Mouse (Mus musculus): Measurements from ENCODE around the gene Ankrd33. TPM values are rescaled to one million over a fixed set of nuclear protein-coding genes. Genes with fewer than 3 reads are reported as not detected.

The Ankrd33 gene
- polyA plus RNA-seq, 1 experiment from 2014 or later: not detected

DNA sequence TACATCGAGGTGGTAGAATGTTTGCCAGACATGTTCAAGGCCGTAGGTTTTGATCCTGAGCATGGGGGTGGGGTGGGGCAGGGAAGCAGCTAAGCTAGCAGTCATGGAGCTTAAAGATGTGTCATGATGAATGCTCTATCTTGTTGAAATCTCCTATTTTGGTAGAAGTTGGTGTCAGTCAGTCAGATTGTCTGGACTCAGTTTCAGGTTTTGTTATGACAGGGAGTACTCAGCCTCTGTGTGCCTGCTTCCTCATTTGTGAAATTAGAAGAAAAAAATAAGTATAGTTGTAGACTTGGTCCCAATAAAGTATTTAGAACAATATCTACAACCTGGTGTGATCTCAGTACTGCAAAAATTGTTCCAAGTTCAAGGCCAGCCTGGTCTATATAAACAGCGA is 23.1 kb downstream of the Ankrd33 start:
- POLR2A ChIA-PET: no interaction called here
- in situ Hi-C loops (cut with MboI; ENCODE audit: low pct_unique_long_range_greater_than_20kb): no loop called here
- H3K27me3 ChIP-seq: no peaks in the 10 kb centered on the region
- no peak for ATAC-seq
- no peak for TF ChIP-seq CTCF (IDR thresholded peaks at IDR 0.05)
- CTCF ChIA-PET: no interaction called here
- no peak for DNase-seq (ENCODE audit: low read depth, low spot score)

DNA sequence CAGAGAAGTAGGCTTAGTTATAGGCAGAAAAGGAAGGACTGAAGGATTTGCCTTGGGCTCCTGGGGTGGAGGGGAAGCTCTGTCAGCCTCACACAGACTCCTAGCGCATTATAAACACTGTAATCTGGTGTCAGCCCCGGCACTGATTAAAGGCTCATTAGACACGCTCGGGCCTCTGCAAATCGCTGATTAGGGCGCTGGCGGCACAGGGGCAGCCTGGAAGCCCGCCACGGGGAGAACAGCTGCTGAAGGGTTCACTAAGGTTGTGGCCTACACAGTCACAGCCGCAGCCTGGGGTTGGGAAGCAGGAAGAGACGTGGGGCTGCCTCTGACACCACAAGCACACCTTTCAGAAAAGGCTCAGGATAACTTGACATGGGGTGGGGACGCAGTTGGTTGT is 24.3 kb downstream of the Ankrd33 start:
- CTCF ChIA-PET: interaction anchor here (0.8 to 1.1 kb wide), 3 partner anchors 18 to 81 kb away, joined by 3 read pairs; no protein-coding TSS in a partner anchor
- no peak for TF ChIP-seq CTCF (IDR thresholded peaks at IDR 0.05)
- no peaks in the 10 kb centered on the region for H3K27me3 ChIP-seq
- no peak for ATAC-seq
- in situ Hi-C loops (cut with MboI; ENCODE audit: low pct_unique_long_range_greater_than_20kb): loop anchor here (10.0 kb wide), 1 partner anchor 55 kb away; no protein-coding TSS in a partner anchor
- POLR2A ChIA-PET: interaction anchor here (0.7 to 1.5 kb wide), 2 partner anchors 56 to 62 kb away, joined by 3 to 4 read pairs; partner anchors contain the start of gene Fignl2
- DNase-seq (ENCODE audit: low read depth, low spot score): no peak

DNA sequence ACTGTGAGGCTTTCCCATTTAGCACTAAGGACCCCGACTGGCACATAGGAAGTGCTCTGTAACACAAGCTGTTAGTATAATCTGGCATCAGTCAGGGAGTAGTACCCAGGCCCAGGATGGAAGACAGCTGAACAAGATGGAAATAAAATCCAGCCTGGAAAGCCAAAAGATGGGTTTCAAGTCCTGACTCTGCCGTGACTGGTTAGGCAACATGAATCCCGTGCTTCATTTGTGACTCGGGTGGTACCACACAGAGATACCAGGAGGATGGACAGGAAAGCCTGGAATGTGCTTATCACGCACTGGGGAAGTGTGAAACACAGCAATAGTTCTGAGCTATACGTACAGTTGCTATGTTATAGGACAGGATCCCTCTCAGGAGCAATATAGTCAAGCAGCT is 25.0 kb downstream of the Ankrd33 start:
- CTCF ChIA-PET: interaction anchor here (1.0 to 1.1 kb wide), 2 partner anchors 17 to 81 kb away, joined by 3 read pairs; no protein-coding TSS in a partner anchor
- POLR2A ChIA-PET: interaction anchor here (0.5 to 1.5 kb wide), 3 partner anchors 57 to 1118 kb away, joined by 3 to 4 read pairs (median 3); partner anchors contain the start of gene Fignl2

DNA sequence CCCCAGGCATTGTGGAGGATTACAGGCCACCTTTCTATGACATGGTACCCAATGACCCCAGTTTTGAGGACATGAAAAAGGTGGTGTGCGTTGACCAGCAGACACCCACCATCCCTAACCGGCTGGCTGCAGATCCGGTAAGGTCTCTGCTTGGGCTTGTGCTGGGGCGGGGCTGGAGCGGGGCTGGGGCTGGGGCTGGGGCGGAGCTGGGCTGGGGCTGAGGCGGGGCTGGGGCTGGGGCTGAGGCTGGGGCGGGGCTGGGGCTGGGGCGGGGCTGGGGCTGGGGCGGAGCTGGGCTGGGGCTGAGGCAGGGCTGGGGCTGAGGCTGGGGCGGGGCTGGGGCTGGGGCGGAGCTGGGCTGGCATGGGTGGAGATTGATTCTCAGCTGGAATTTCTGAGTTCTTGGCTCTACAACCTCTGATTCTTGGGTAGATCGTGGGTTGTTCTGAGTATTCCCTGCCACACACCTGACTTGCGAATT is 25.5 kb downstream of the Ankrd33 start:
- in situ Hi-C loops (cut with MboI; ENCODE audit: low pct_unique_long_range_greater_than_20kb): loop anchor here (10.0 kb wide), 1 partner anchor 54 kb away; no protein-coding TSS in a partner anchor
- DNase-seq (ENCODE audit: low read depth, low spot score) (no peak), ATAC-seq (no peak)
- CTCF ChIA-PET: interaction anchor here (1.0 kb wide), 1 partner anchor 16 kb away, joined by 3 read pairs; no protein-coding TSS in a partner anchor
- no peaks in the 10 kb centered on the region for H3K27me3 ChIP-seq
- POLR2A ChIA-PET: no interaction called here
- TF ChIP-seq CTCF (IDR thresholded peaks at IDR 0.05): no peak

More for the DNA sequence above, 25.0 kb downstream of the Ankrd33 start:
- in situ Hi-C loops (cut with MboI; ENCODE audit: low pct_unique_long_range_greater_than_20kb): loop anchor here (10.0 kb wide), 1 partner anchor 54 kb away; no protein-coding TSS in a partner anchor
- no peak for TF ChIP-seq CTCF (IDR thresholded peaks at IDR 0.05)
- DNase-seq (ENCODE audit: low read depth, low spot score): no peak
- no peak for ATAC-seq
- no peaks in the 10 kb centered on the region for H3K27me3 ChIP-seq

DNA sequence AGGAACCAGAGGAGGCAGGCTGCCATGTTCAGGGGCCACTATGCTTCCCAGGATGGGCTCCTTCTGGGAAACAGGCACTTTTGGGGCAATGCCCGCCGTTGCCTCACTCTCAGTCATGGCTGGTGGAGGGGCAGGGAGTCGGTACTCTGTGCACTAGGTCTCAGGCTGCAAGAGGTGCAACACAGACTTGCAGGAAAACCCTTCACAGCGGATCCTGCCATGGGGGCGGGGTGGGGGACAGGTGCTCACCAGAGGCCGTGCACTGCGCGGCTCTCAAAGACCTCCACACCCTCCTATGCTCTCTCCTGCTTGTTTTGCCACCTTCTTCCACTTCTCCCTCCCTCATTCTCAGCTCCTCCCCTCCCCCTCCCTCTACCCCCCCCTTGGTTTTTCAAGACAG is 27.1 kb downstream of the Ankrd33 start:
- POLR2A ChIA-PET: no interaction called here
- in situ Hi-C loops (cut with MboI; ENCODE audit: low pct_unique_long_range_greater_than_20kb): loop anchor here (10.0 kb wide), 1 partner anchor 52 kb away; no protein-coding TSS in a partner anchor
- ATAC-seq (no peak), DNase-seq (ENCODE audit: low read depth, low spot score) (no peak)
- no peaks in the 10 kb centered on the region for H3K27me3 ChIP-seq
- CTCF ChIA-PET: no interaction called here
- TF ChIP-seq CTCF (IDR thresholded peaks at IDR 0.05): no peak

DNA sequence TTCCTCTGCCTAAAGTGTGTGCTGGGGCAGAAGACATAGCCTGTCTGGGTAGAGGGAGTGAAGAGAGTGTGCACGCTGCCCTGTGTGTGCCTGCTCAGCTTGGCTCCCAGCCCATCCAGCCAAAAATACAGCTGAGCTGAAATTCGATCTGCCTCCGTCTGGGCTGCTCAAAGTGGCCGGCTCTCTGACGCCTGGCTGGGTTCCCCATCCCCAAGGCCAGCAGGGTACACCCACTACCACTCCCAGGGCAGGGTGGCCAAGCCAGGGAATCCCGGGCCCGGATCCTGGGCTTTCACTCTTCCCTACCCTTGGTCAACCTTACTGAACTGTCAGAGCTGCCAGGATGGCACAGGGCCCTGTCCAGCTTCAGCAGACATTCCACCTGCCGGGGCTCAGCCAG is 27.9 kb downstream of the Ankrd33 start:
- ChIA-PET CTCF (no interaction called here), POLR2A (interaction anchor here (0.8 kb wide), 1 partner anchor 68 kb away, joined by 4 read pairs; no protein-coding TSS in a partner anchor)
- DNase-seq (ENCODE audit: low read depth, low spot score) (no peak), ATAC-seq (peak; percentile 16)
- in situ Hi-C loops (cut with MboI; ENCODE audit: low pct_unique_long_range_greater_than_20kb): loop anchor here (10.0 kb wide), 1 partner anchor 51 kb away; no protein-coding TSS in a partner anchor
- H3K27me3 ChIP-seq: no peaks in the 10 kb centered on the region
- TF ChIP-seq CTCF (IDR thresholded peaks at IDR 0.05): no peak

DNA sequence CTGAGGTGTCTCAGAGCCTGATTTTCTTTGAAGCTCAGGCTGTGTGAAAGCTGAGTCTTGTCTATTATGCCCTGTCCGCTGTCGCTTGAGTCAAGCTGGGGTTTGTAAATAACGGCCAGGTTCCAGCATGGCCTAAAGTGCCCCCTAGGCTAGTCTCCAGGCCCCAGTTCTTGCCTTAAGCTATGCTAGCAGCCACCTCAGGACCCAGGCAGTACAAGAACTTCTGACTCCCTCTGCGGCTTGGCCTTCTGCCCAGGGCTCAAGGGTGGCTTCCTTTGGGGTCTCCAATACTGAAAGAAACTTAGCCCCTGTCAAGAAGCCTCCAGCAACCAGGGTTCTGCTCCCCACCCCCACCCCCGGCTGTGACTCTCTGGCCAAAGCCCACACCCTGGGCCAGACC is 28.6 kb downstream of the Ankrd33 start:
- DNase-seq (ENCODE audit: low read depth, low spot score): no peak
- in situ Hi-C loops (cut with MboI; ENCODE audit: low pct_unique_long_range_greater_than_20kb): loop anchor here (10.0 kb wide), 1 partner anchor 51 kb away; no protein-coding TSS in a partner anchor
- no peak for TF ChIP-seq CTCF (IDR thresholded peaks at IDR 0.05)
- H3K27me3 ChIP-seq: no peaks in the 10 kb centered on the region
- ChIA-PET CTCF (interaction anchor here (1.7 kb wide), 1 partner anchor 13 kb away, joined by 4 read pairs; no protein-coding TSS in a partner anchor), POLR2A (no interaction called here)
- ATAC-seq: no peak

DNA sequence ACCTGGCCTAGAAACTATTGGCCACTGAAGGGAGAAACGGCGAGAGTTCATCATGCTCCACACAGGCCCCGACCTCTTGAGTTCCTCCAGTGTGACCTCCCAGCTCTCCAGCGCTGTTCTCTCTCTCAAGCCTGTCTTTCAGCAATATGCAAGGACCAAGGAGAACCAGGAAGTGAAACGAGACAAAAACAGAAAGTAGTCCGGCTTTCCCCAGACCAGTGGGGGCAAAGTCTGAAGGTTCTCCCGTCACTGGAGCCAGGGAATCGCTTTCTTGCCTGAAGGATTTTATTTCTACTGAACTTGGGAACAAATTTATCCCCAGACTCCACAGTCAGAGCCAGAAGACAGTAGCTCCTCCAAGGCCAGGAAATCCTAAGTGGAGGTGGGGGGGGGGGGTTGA is 29.2 kb downstream of the Ankrd33 start:
- POLR2A ChIA-PET: no interaction called here
- CTCF ChIA-PET: interaction anchor here (1.2 to 1.7 kb wide), 2 partner anchors 13 to 53 kb away, joined by 3 to 4 read pairs; no protein-coding TSS in a partner anchor
- TF ChIP-seq CTCF (IDR thresholded peaks at IDR 0.05): no peak
- in situ Hi-C loops (cut with MboI; ENCODE audit: low pct_unique_long_range_greater_than_20kb): loop anchor here (10.0 kb wide), 1 partner anchor 50 kb away; no protein-coding TSS in a partner anchor
- H3K27me3 ChIP-seq: no peaks in the 10 kb centered on the region
- DNase-seq (ENCODE audit: low read depth, low spot score): no peak
- no peak for ATAC-seq

DNA sequence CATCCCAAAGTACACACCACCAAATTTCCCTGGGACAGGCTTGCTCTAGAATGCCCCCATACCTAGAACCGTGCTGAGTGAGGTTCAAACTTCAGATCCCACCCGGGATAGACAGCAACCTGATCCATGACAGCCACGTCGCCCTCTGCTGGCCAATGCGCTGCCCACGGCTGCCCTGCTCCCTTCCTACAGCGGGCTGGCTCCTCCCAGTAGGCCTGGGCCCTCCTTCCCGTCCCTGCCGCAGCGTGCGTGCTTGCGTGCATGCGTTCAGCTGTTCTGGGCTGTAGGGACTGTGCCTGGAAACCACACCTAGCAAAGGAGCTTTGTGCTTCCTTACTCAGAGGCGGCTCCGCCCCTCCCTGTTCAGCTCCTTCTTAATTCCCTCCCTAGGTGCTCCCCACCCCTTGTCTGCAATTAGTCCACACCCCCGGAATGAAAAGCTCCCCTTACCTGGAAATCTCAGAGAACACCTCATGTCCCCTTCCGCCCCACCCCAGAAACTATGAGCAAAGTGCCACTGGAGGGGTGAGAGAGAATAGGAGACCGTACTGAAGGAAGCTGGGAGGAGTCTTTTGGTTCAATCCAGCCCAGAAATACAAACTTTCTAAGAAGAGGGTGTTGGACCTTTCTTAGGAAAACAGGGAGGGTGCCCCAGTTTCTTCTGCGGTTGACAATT is 30.0 kb downstream of the Ankrd33 start:
- ATAC-seq (no peak), DNase-seq (ENCODE audit: low read depth, low spot score) (no peak)
- in situ Hi-C loops (cut with MboI; ENCODE audit: low pct_unique_long_range_greater_than_20kb): loop anchor here (10.0 kb wide), 1 partner anchor 49 kb away; no protein-coding TSS in a partner anchor
- ChIA-PET POLR2A (interaction anchor here (1.0 kb wide), 1 partner anchor 50 kb away, joined by 3 read pairs; no protein-coding TSS in a partner anchor), CTCF (interaction anchor here (1.2 to 1.7 kb wide), 3 partner anchors 12 to 58 kb away, joined by 3 to 4 read pairs (median 3); no protein-coding TSS in a partner anchor)
- no peaks in the 10 kb centered on the region for H3K27me3 ChIP-seq
- TF ChIP-seq CTCF (IDR thresholded peaks at IDR 0.05): no peak

DNA sequence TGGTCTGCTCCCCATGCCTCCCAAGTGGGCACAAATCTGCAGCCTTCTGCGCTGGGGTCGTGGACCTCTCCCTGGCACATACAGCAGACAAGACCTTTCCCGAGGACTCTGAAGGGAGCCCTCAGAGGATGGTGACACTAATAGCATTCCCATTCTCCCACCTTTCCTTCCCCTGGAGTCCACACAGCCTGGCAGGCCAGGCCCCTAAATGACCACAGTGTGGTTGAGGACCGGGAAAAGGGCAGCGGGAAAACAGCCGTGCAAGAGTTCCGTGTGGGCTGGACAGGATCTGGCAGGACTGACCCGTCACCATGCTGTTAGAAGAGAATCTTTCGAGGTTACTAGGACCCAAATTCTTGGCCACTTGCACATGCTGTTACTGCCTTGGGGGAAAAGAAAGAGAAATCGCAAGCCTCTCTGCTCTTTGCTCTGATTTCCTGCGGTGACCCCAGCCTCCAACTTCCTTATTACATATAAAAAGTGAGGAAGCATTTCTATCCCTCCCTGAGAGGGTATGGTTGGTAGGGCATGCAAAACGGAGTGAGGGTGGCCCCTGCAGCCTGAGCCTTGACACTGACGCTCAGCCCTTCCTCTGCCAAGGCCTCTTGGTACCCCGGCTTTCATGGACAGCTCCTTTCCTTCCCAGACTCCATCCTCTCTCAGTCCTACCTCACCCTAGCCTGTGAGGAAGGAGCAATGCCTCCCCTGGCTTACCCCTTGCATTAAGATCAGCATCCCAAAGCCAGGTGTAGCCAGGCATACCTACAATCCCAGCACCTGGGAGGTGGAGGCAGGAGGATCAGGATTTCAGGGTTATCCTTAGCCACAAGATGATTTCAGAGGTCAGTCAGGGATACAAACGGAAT is 30.8 kb downstream of the Ankrd33 start:
- DNase-seq (ENCODE audit: low read depth, low spot score): no peak
- POLR2A ChIA-PET: interaction anchor here (1.0 to 1.3 kb wide), 2 partner anchors 28 to 49 kb away, joined by 3 read pairs; no protein-coding TSS in a partner anchor
- no peak for TF ChIP-seq CTCF (IDR thresholded peaks at IDR 0.05)
- no peaks in the 10 kb centered on the region for H3K27me3 ChIP-seq
- no peak for ATAC-seq
- in situ Hi-C loops (cut with MboI; ENCODE audit: low pct_unique_long_range_greater_than_20kb): loop anchor here (10.0 kb wide), 1 partner anchor 48 kb away; no protein-coding TSS in a partner anchor
- CTCF ChIA-PET: interaction anchor here (1.0 to 1.7 kb wide), 4 partner anchors 11 to 58 kb away, joined by 3 to 4 read pairs (median 3); no protein-coding TSS in a partner anchor
